Mouse (Mus musculus) adrenal gland, postnatal 25 days (tissue): ENCODE data around the gene Ggt5. TPM values are rescaled to one million over a fixed set of nuclear protein-coding genes. Genes with fewer than 3 reads are reported as not detected.

Experiments used
- DNase-seq: peaks from one replicate; pipeline ENCODE4 v3.0.0; 2021; ENCODE audit warnings: mixed read lengths
- total RNA-seq: library from RNA; stranded (reverse); gene quantifications from 2 replicates; pipeline ENCODE4 v1.2.3, GENCODE M21; 2021

Gene Ggt5
- total RNA-seq, 1 experiment from 2014 or later: 6.8 TPM

DNA sequence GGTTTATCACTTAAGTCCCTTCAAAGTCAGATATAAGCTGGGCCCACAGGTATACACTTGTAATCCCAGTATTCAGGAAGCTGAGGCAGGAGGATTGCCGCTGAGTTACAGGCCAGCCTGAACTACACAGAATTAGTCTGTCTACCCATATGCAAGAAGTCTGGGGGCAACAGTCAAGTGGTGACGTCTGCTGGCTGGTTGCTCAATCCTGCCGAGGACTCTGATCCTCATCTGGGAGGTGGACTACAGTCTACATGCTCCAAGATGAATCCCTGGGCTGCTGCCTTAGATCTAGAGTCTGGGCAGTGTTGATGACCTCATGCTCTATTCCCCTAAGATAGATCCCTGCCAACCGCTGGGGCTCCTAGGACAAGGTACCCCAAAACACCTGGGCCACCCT, 64.9 kb downstream of the Ggt5 start:
- DNase-seq: no peak

- DNase-seq: no peak
These were observed 68.0 kb downstream of the Ggt5 start for GRCm38 (mm10) chr10:75657165-75657564.

GRCm38 (mm10) chr10:75657772-75658171, 68.6 kb downstream of the Ggt5 start:
- no peak for DNase-seq

GRCm38 (mm10) chr10:75661381-75661780, 72.2 kb downstream of the Ggt5 start:
- DNase-seq: no peak

DNA sequence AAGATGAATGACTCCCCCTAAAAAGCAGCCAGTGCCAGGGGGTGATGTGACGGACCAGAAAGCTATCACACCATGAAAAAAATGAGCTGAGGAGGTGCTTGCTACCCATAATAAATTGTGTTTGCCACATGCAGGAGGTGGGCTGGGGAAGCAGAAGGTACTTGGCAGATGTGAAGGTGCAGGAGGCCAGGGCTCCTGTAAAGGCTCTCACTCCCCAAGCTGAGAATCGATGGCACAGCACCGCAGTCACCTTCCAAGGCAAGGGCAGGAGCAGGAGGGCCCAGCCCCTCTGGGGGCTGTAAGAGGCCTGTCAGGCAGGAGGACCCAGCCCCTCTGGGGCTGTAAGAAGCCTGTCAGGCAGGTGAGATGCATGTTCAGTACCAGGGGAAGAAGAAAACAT, 72.7 kb downstream of the Ggt5 start:
- DNase-seq: no peak

DNA sequence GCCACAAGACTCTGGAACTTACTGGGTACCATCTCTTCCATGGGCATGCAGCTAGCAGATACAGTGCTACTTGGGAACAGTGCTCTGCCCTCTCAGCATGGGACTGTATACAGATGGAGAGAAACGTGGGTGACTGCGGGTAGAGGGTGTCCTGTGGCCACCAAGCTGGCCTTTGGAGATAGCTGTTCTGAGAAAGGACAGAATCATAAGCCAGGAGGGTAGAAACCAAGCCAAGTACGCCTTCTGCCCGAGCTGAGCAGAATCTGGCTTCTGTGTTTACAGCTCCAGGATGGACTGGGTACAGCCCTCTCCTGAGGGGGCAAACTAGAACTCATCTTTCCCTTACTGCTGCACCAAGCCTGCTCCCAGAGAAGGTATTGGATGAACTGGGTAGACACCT, 73.4 kb downstream of the Ggt5 start:
- DNase-seq: no peak

DNA sequence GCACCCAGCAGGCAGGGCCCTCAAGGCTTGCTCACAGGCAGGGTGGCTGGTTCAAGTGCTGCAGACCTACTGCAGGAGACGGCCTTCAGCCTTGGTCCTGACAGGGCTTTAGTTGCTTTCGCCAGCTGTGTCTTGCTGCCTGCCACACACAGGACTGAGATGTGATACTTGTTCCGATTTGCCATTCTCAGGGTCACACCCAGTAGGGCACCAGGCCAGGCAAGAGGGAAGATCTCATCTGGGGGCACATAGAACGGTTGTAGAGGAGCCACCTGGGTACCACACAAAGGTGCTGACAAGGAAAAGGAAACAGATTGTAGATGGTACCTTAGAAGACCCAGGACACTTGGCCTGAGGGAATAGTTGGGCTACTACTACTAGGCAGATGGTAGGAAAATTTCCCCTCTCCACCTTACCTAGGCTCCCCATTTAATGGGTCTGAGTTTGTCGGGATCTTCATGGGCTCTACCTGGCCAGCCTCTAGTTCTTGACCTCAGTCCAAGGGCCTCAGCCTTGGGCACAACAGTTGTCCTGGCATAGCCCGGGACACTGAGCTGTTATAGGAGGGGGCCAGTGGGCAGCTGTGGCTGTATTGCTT, 75.6 kb downstream of the Ggt5 start:
- no peak for DNase-seq

- DNase-seq: no peak
These were observed 77.4 kb downstream of the Ggt5 start for GRCm38 (mm10) chr10:75666451-75667030.

Other genes starting within 250 kb of the Ggt5 start
- 0.36 and 3.0 TPM in 2 replicates for gene Upb1, start 188.2 kb upstream of the Ggt5 start, total RNA-seq
- gene Snrpd3, start 71.8 kb upstream of the Ggt5 start, total RNA-seq: 82.5 and 104 TPM in 2 replicates
- 28.8 and 32.0 TPM in 2 replicates for gene Gucd1, start 71.4 kb upstream of the Ggt5 start, total RNA-seq
- 0.67 TPM in 1 of 2 replicates, not detected in the other for gene Lrrc75b, start 29.0 kb upstream of the Ggt5 start, total RNA-seq
- not detected in 2 replicates for gene Ggt1, start 27.7 kb upstream of the Ggt5 start, total RNA-seq
- gene Susd2, start 54.7 kb downstream of the Ggt5 start, total RNA-seq: 5.9 and 8.9 TPM in 2 replicates
- 34.3 and 40.7 TPM in 2 replicates for gene Cabin1, start 175.0 kb downstream of the Ggt5 start, total RNA-seq
- 142 and 159 TPM in 2 replicates for gene Ddt, start 184.1 kb downstream of the Ggt5 start, total RNA-seq
- gene Gm20441, start 191.6 kb downstream of the Ggt5 start, total RNA-seq: not detected in 2 replicates
- 21.4 and 24.9 TPM in 2 replicates for gene Gstt3, start 192.1 kb downstream of the Ggt5 start, total RNA-seq
- 33.4 and 39.2 TPM in 2 replicates for gene Gstt1, start 209.2 kb downstream of the Ggt5 start, total RNA-seq
- gene Gstt4, start 233.2 kb downstream of the Ggt5 start, total RNA-seq: not detected in 2 replicates
- gene Gstt2, start 248.1 kb downstream of the Ggt5 start, total RNA-seq: 34.2 and 41.5 TPM in 2 replicates